Mouse (Mus musculus): ENCODE data around the gene Cd300a. TPM values are rescaled to one million over a fixed set of nuclear protein-coding genes. Genes with fewer than 3 reads are reported as not detected.

Cd300a gene
- polyA plus RNA-seq (2014; fragmentation: Nextera tagmentation; extraction: Ambion mirVana), result 0.92 and 1.0 TPM in 2 replicates

DNA sequence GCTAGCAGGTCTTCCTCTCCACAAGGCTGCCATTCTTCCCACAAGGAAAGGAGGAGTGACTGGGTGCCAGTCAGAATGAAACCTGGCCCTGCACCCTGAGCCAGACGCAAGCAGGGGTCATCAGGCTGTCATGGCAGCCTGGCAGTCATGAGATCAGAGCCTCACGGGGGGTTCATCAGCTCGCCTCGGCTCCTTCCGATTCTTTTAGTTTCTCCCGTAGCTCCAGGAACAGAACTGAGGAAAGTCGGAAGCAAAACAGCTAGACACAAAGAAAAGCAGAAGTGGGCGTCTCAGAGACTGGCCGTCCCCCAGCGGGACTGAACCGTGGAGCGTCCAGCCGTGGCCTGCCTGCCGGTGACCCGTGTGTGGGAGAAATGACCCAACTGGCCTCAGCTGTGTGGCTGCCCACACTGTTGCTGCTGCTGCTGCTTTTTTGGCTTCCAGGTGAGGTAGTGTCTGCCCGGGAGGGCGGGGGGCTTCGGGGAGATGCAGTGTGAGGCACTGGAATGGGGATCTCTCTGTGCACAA, at the start of gene Cd300a:
TSS of gene Cd300a (plus strand) at position 51 of the 528 bp plus-strand sequence.
- Histone ChIP-seq H3K9ac (ENCODE audit: low read depth, low read length) (no peak within 1 kb of the TSS), H3K27ac (ENCODE audit: low read depth, low read length) (no peak within 1 kb of the TSS), H3K27me3 (ENCODE audit: control insufficient read depth, insufficient read depth, low read length) (no peaks in the 10 kb centered on the region), H3K9me3 (ENCODE audit: control insufficient read depth, low read length) (no peaks in the 10 kb centered on the region), H3K4me3 (ENCODE audit: low read depth, low read length) (no peak within 1 kb of the TSS), H3K36me3 (ENCODE audit: control insufficient read depth, insufficient read depth, low read length) (no peaks in the 10 kb centered on the region), H3K4me1 (replicated peaks; ENCODE audit: control insufficient read depth, insufficient read depth, low read length) (no peaks in the 10 kb centered on the region), H3K4me2 (replicated peaks; ENCODE audit: low read depth, low read length) (no peak within 1 kb of the TSS)
- WGBS, result 47% methylated on average over 18 of the region's 18 CpGs
- no peak for ATAC-seq (ENCODE audit: low FRiP score)
- peak; percentile 6 for DNase-seq (ENCODE audit: low spot score)

DNA sequence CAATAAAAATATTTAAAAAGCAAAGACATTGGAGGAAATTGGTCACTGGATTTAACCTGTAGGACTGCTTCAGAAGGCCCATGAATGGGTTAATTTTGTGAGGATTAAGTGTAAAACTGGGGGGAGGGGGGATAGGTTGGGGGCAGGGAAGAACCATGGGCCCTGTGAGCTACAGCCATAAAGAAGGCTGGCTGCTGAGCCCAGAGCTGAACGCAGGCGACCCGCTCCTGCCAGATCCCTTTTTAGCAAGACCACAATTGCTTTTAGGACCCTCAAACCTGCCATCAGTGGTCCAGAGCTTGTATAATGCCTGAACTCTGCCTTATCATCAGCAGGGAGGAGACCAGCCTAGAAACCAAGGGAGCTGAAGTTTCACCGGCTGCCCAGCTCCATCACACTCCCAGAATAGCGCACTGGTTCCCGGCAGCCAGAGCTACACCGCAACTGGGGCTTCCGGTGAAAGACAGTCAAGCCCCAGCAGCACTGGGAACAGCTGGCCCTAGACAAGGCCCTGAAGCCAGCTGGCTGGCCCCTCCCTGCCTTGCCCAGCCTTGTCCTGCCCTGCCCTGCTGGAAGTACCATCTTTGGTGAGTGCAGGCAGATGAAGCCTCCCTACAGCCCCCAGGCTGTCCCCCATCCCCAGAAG, 45.9 kb upstream of the Cd300a start:
- Histone ChIP-seq H3K4me2 (replicated peaks; ENCODE audit: low read depth, low read length) (no peak overlapping the region), H3K4me1 (replicated peaks; ENCODE audit: control insufficient read depth, insufficient read depth, low read length) (peaks cover 3% of the 10 kb centered on the region; the same call in 1 of the 2 replicates), H3K36me3 (ENCODE audit: control insufficient read depth, insufficient read depth, low read length) (no peaks in the 10 kb centered on the region), H3K4me3 (ENCODE audit: low read depth, low read length) (no peak overlapping the region), H3K9me3 (ENCODE audit: control insufficient read depth, low read length) (no peaks in the 10 kb centered on the region), H3K27ac (ENCODE audit: low read depth, low read length) (no peak overlapping the region), H3K9ac (ENCODE audit: low read depth, low read length) (no peak overlapping the region), H3K27me3 (ENCODE audit: control insufficient read depth, insufficient read depth, low read length) (0 out of 2 replicates have a peak, but pooled peaks cover 4% of the 10 kb centered on the region)
- 0 out of 2 replicates have a peak, but pooled peaks have one; percentile 56 for ATAC-seq (ENCODE audit: low FRiP score)
- peak; percentile 46 for DNase-seq (ENCODE audit: low spot score)
- 11% methylated on average over 8 of the region's 8 CpGs for WGBS

- ATAC-seq (ENCODE audit: low FRiP score), result no peak
- H3K9ac ChIP-seq (ENCODE audit: low read depth, low read length), result no peak overlapping the region
- 71% methylated on average over 7 of the region's 7 CpGs for WGBS
- peaks cover 8% of the 10 kb centered on the region for H3K27me3 ChIP-seq (ENCODE audit: control insufficient read depth, insufficient read depth, low read length)
- no peak overlapping the region for H3K4me3 ChIP-seq (ENCODE audit: low read depth, low read length)
- H3K4me1 ChIP-seq (replicated peaks; ENCODE audit: control insufficient read depth, insufficient read depth, low read length), result peaks cover 3% of the 10 kb centered on the region; the same call in 1 of the 2 replicates
- H3K27ac ChIP-seq (ENCODE audit: low read depth, low read length), result no peak overlapping the region
- DNase-seq (ENCODE audit: low spot score), result no peak
- no peak overlapping the region for H3K4me2 ChIP-seq (replicated peaks; ENCODE audit: low read depth, low read length)
- H3K9me3 ChIP-seq (ENCODE audit: control insufficient read depth, low read length), result no peaks in the 10 kb centered on the region
- no peaks in the 10 kb centered on the region for H3K36me3 ChIP-seq (ENCODE audit: control insufficient read depth, insufficient read depth, low read length)
These were observed 45.2 kb upstream of the Cd300a start for GRCm38 (mm10) chr11:114844464-114845220.

- no peak overlapping the region for H3K4me2 ChIP-seq (replicated peaks; ENCODE audit: low read depth, low read length)
- H3K4me1 ChIP-seq (replicated peaks; ENCODE audit: control insufficient read depth, insufficient read depth, low read length), result peaks cover 10% of the 10 kb centered on the region
- H3K9me3 ChIP-seq (ENCODE audit: control insufficient read depth, low read length), result no peaks in the 10 kb centered on the region
- H3K36me3 ChIP-seq (ENCODE audit: control insufficient read depth, insufficient read depth, low read length), result no peaks in the 10 kb centered on the region
- H3K4me3 ChIP-seq (ENCODE audit: low read depth, low read length), result no peak overlapping the region
- WGBS, result 72% methylated on average over 4 of the region's 4 CpGs
- ATAC-seq (ENCODE audit: low FRiP score) (no peak), DNase-seq (ENCODE audit: low spot score) (no peak)
- H3K27me3 ChIP-seq (ENCODE audit: control insufficient read depth, insufficient read depth, low read length), result peaks cover 22% of the 10 kb centered on the region
- no peak overlapping the region for H3K9ac ChIP-seq (ENCODE audit: low read depth, low read length)
- H3K27ac ChIP-seq (ENCODE audit: low read depth, low read length), result no peak overlapping the region
These were observed 43.5 kb upstream of the Cd300a start for GRCm38 (mm10) chr11:114846336-114846735.

- 72% methylated on average over 5 of the region's 5 CpGs for WGBS
- H3K4me3 ChIP-seq (ENCODE audit: low read depth, low read length), result no peak overlapping the region
- no peaks in the 10 kb centered on the region for H3K36me3 ChIP-seq (ENCODE audit: control insufficient read depth, insufficient read depth, low read length)
- H3K9ac ChIP-seq (ENCODE audit: low read depth, low read length), result no peak overlapping the region
- H3K9me3 ChIP-seq (ENCODE audit: control insufficient read depth, low read length), result no peaks in the 10 kb centered on the region
- peaks cover 10% of the 10 kb centered on the region for H3K4me1 ChIP-seq (replicated peaks; ENCODE audit: control insufficient read depth, insufficient read depth, low read length)
- H3K27ac ChIP-seq (ENCODE audit: low read depth, low read length), result no peak overlapping the region
- DNase-seq (ENCODE audit: low spot score) (no peak), ATAC-seq (ENCODE audit: low FRiP score) (no peak)
- peaks cover 29% of the 10 kb centered on the region for H3K27me3 ChIP-seq (ENCODE audit: control insufficient read depth, insufficient read depth, low read length)
- no peak overlapping the region for H3K4me2 ChIP-seq (replicated peaks; ENCODE audit: low read depth, low read length)
These were observed 42.8 kb upstream of the Cd300a start for GRCm38 (mm10) chr11:114847008-114847407.

GRCm38 (mm10) chr11:114849572-114849971, 40.3 kb upstream of the Cd300a start:
- H3K36me3 ChIP-seq (ENCODE audit: control insufficient read depth, insufficient read depth, low read length), result no peaks in the 10 kb centered on the region
- 0% methylated on average over 2 of the region's 2 CpGs for WGBS
- peaks cover 46% of the 10 kb centered on the region for H3K27me3 ChIP-seq (ENCODE audit: control insufficient read depth, insufficient read depth, low read length)
- DNase-seq (ENCODE audit: low spot score), result no peak
- no peak for ATAC-seq (ENCODE audit: low FRiP score)
- no peak overlapping the region for H3K9ac ChIP-seq (ENCODE audit: low read depth, low read length)
- H3K9me3 ChIP-seq (ENCODE audit: control insufficient read depth, low read length), result no peaks in the 10 kb centered on the region
- no peak overlapping the region for H3K4me2 ChIP-seq (replicated peaks; ENCODE audit: low read depth, low read length)
- H3K4me3 ChIP-seq (ENCODE audit: low read depth, low read length), result no peak overlapping the region
- no peak overlapping the region for H3K27ac ChIP-seq (ENCODE audit: low read depth, low read length)
- H3K4me1 ChIP-seq (replicated peaks; ENCODE audit: control insufficient read depth, insufficient read depth, low read length), result peaks cover 18% of the 10 kb centered on the region

DNA sequence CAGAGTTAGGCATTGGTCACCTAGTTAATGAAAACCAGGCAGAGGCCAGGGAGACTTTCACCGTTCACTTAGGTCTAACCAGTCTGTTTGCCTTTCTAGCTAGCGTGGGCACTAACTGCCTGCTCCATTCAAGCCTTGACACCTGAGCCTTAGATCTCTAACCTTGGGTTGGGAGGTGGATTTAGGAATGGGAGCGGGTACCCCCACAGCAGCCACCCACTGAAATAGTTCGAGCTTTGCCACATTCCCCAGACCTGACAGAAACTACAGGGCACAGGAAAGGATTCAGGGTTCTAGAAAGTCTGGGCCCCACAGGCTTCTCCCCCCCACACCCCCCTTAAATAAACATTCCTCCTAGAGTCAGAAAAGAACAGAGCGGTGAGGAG, 39.8 kb upstream of the Cd300a start:
- H3K4me3 ChIP-seq (ENCODE audit: low read depth, low read length), result no peak overlapping the region
- H3K36me3 ChIP-seq (ENCODE audit: control insufficient read depth, insufficient read depth, low read length), result no peaks in the 10 kb centered on the region
- 0 out of 2 replicates have a peak overlapping the region, but pooled peaks have one; percentile 96 for H3K4me2 ChIP-seq (replicated peaks; ENCODE audit: low read depth, low read length)
- DNase-seq (ENCODE audit: low spot score) (no peak), ATAC-seq (ENCODE audit: low FRiP score) (no peak)
- H3K9me3 ChIP-seq (ENCODE audit: control insufficient read depth, low read length), result no peaks in the 10 kb centered on the region
- peaks cover 46% of the 10 kb centered on the region for H3K27me3 ChIP-seq (ENCODE audit: control insufficient read depth, insufficient read depth, low read length)
- 11% methylated on average over 5 of the region's 5 CpGs for WGBS
- no peak overlapping the region for H3K27ac ChIP-seq (ENCODE audit: low read depth, low read length)
- H3K9ac ChIP-seq (ENCODE audit: low read depth, low read length), result no peak overlapping the region
- H3K4me1 ChIP-seq (replicated peaks; ENCODE audit: control insufficient read depth, insufficient read depth, low read length), result peaks cover 18% of the 10 kb centered on the region

GRCm38 (mm10) chr11:114850452-114851268, 39.2 kb upstream of the Cd300a start, which contains the start of gene Gprc5c:
TSS of gene Gprc5c (plus strand) at chr11:114851152.
- ATAC-seq (ENCODE audit: low FRiP score) (peak; percentile 27; the same call in 1 of the 2 replicates), DNase-seq (ENCODE audit: low spot score) (peak; percentile 64)
- H3K4me2 ChIP-seq (replicated peaks; ENCODE audit: low read depth, low read length), result peak within 1 kb of the TSS; percentile 96
- peaks cover 46% of the 10 kb centered on the region for H3K27me3 ChIP-seq (ENCODE audit: control insufficient read depth, insufficient read depth, low read length)
- H3K4me1 ChIP-seq (replicated peaks; ENCODE audit: control insufficient read depth, insufficient read depth, low read length), result peaks cover 16% of the 10 kb centered on the region
- peak within 1 kb of the TSS; percentile 39; the same call in 1 of the 2 replicates for H3K27ac ChIP-seq (ENCODE audit: low read depth, low read length)
- H3K36me3 ChIP-seq (ENCODE audit: control insufficient read depth, insufficient read depth, low read length), result no peaks in the 10 kb centered on the region
- H3K4me3 ChIP-seq (ENCODE audit: low read depth, low read length), result peak within 1 kb of the TSS; percentile 58
- H3K9ac ChIP-seq (ENCODE audit: low read depth, low read length), result peak within 1 kb of the TSS; percentile 34
- no peaks in the 10 kb centered on the region for H3K9me3 ChIP-seq (ENCODE audit: control insufficient read depth, low read length)
- 2% methylated on average over 33 of the region's 43 CpGs for WGBS
